Mouse (Mus musculus) left cerebral cortex, postnatal 10 days (tissue): ENCODE results near the gene Inafm2. TPM values are rescaled to one million over a fixed set of nuclear protein-coding genes. Genes with fewer than 3 reads are reported as not detected.

Experiments used
- DNase-seq, 2 experiments: peaks; one replicate each; pipeline ENCODE4 v3.0.0; 2021 to 2022; ENCODE audit warnings: low spot score in 2 of 2, mixed read lengths in 1 of 2; ENCODE audit errors: extremely low spot score in 1 of 2
- intact Hi-C: fragments of 180-260 bp; cut with DNase I; formaldehyde crosslinking; loops from one replicate; pipeline ENCODE4 v1.15.1; 2025
- total RNA-seq, 2 experiments: library from RNA; stranded (reverse); gene quantifications; 2 replicates each; pipeline ENCODE4 v1.2.3; 2021

Gene Inafm2
- total RNA-seq, 2 experiments from 2014 or later, result 26.1 to 28.5 TPM

GRCm38 (mm10) chr2:118749341-118749884 lies 3.9 kb downstream of the Inafm2 start:
- intact Hi-C loops, result loop anchor here (5.0 kb wide), 2 partner anchors 47 to 133 kb away; partner anchors contain the start of gene Ankrd63
- DNase-seq, result peak in 1 of 2 experiments; percentile 15

GRCm38 (mm10) chr2:118750476-118750875 lies 4.9 kb downstream of the Inafm2 start:
- DNase-seq, result peak in 1 of 2 experiments; percentile 23
- intact Hi-C loops, result no loop called here

GRCm38 (mm10) chr2:118751896-118752791 lies 6.6 kb downstream of the Inafm2 start:
- intact Hi-C loops, result no loop called here
- DNase-seq, result peak in 1 of 2 experiments; percentile 10

GRCm38 (mm10) chr2:118752792-118753108 lies 7.2 kb downstream of the Inafm2 start:
- intact Hi-C loops, result no loop called here
- no peak for DNase-seq

- intact Hi-C loops, result no loop called here
- peak in 1 of 2 experiments; percentile 8 for DNase-seq
Observed at GRCm38 (mm10) chr2:118754143-118754542, 8.6 kb downstream of the Inafm2 start.

GRCm38 (mm10) chr2:118755407-118755806 lies 9.8 kb downstream of the Inafm2 start:
- intact Hi-C loops, result no loop called here

GRCm38 (mm10) chr2:118756103-118756502 lies 10.5 kb downstream of the Inafm2 start:
- DNase-seq, result peak in 1 of 2 experiments; percentile 10
- intact Hi-C loops, result no loop called here

More at GRCm38 (mm10) chr2:118755407-118755806, 9.8 kb downstream of the Inafm2 start:
- DNase-seq, result peak in 1 of 2 experiments; percentile 5

- peak in 1 of 2 experiments; percentile 73 for DNase-seq
- intact Hi-C loops, result loop anchor here (5.0 kb wide), 1 partner anchor 122 kb away; no protein-coding TSS in a partner anchor
Observed at GRCm38 (mm10) chr2:118759828-118760227, 14.3 kb downstream of the Inafm2 start.

- peak in 1 of 2 experiments; percentile 26 for DNase-seq
- intact Hi-C loops, result loop anchor here (5.0 kb wide), 1 partner anchor 122 kb away; no protein-coding TSS in a partner anchor
Observed at GRCm38 (mm10) chr2:118760311-118761025, 14.9 kb downstream of the Inafm2 start.

- intact Hi-C loops, result loop anchor here (5.0 kb wide), 1 partner anchor 121 kb away; no protein-coding TSS in a partner anchor
- DNase-seq, result peak in 1 of 2 experiments; percentile 30
Observed at GRCm38 (mm10) chr2:118761358-118761757, 15.8 kb downstream of the Inafm2 start.

- DNase-seq, result peak; percentile 84 to 92
- intact Hi-C loops, result loop anchor here (5.0 kb wide), 1 partner anchor 120 kb away; no protein-coding TSS in a partner anchor
Observed at GRCm38 (mm10) chr2:118761906-118762783, 16.6 kb downstream of the Inafm2 start, which contains the start of gene Ccdc9b. TSS of gene Ccdc9b (minus strand) at chr2:118762661.

- DNase-seq, result no peak
- intact Hi-C loops, result loop anchor here (5.0 kb wide), 1 partner anchor 120 kb away; no protein-coding TSS in a partner anchor
Observed at GRCm38 (mm10) chr2:118762784-118763148, 17.2 kb downstream of the Inafm2 start.

- peak in 1 of 2 experiments; percentile 69 for DNase-seq
- intact Hi-C loops, result loop anchor here (5.0 kb wide), 1 partner anchor 119 kb away; no protein-coding TSS in a partner anchor
Observed at GRCm38 (mm10) chr2:118763469-118763868, 17.9 kb downstream of the Inafm2 start.

GRCm38 (mm10) chr2:118764094-118764831 lies 18.7 kb downstream of the Inafm2 start:
- intact Hi-C loops, result loop anchor here (5.0 kb wide), 1 partner anchor 118 kb away; no protein-coding TSS in a partner anchor

GRCm38 (mm10) chr2:118764875-118765274 lies 19.3 kb downstream of the Inafm2 start:
- intact Hi-C loops, result loop anchor here (5.0 kb wide), 1 partner anchor 117 kb away; no protein-coding TSS in a partner anchor
- no peak for DNase-seq

More at GRCm38 (mm10) chr2:118764094-118764831, 18.7 kb downstream of the Inafm2 start:
- peak in 1 of 2 experiments; percentile 65 for DNase-seq

- DNase-seq, result no peak
- intact Hi-C loops, result no loop called here
Observed at GRCm38 (mm10) chr2:118766041-118767033, 20.8 kb downstream of the Inafm2 start.
